Mouse (Mus musculus) liver, postnatal 0 days (tissue): ENCODE measurements around the gene Efnb1. TPM values are rescaled to one million over a fixed set of nuclear protein-coding genes. Genes with fewer than 3 reads are reported as not detected.

Experiments used
- ATAC-seq: fragments of 200-750 bp; cut with Nextera tagmentation; 2 replicates; pipeline ENCODE4 v1.8.0; 2017; ENCODE audit warnings: mild to moderate bottlenecking, moderate library complexity
- DNase-seq: peaks from one replicate; pipeline ENCODE4 v3.0.0-alpha.2; 2016
- H3K27ac ChIP-seq: fragments of 300-500 bp; sonication (generic); 2 replicates; pipeline ENCODE4 v1.5.1; 2014; ENCODE audit warnings: antibody characterized with exemption, moderate library complexity, mild to moderate bottlenecking, low read depth
- H3K27me3 ChIP-seq: fragments of 300-500 bp; sonication (generic); 2 replicates; pipeline ENCODE4 v1.6.1; 2014; ENCODE audit warnings: low read length, control low read depth, mixed read lengths; ENCODE audit not compliant: insufficient read depth
- H3K36me3 ChIP-seq: fragments of 300-500 bp; sonication (generic); replicated peaks from 2 replicates; pipeline ENCODE4 v1.6.1; 2014; ENCODE audit warnings: mild to moderate bottlenecking, control low read depth, low read length, moderate library complexity, mixed read lengths; ENCODE audit not compliant: insufficient read depth
- H3K4me1 ChIP-seq: fragments of 300-500 bp; sonication (generic); 2 replicates; pipeline ENCODE4 v1.6.1; 2014; ENCODE audit warnings: antibody characterized with exemption, mild to moderate bottlenecking, control low read depth; ENCODE audit not compliant: insufficient read depth
- H3K4me2 ChIP-seq: fragments of 300-500 bp; sonication (generic); 2 replicates; pipeline ENCODE4 v1.6.1; 2014; ENCODE audit warnings: low read depth, mild to moderate bottlenecking, low read length, moderate library complexity, mixed read lengths
- H3K4me3 ChIP-seq: fragments of 300-500 bp; sonication (generic); 2 replicates; pipeline ENCODE4 v1.5.1; 2014; ENCODE audit warnings: low read depth, low read length
- H3K9ac ChIP-seq: fragments of 300-500 bp; sonication (generic); replicated peaks from 2 replicates; pipeline ENCODE4 v1.6.1; 2014; ENCODE audit warnings: mild to moderate bottlenecking, moderate library complexity
- H3K9me3 ChIP-seq: fragments of 300-500 bp; sonication (generic); 2 replicates; pipeline ENCODE4 v1.6.1; 2016; ENCODE audit warnings: mild to moderate bottlenecking, control low read depth, low read length, mixed read lengths
- CTCF ChIP-seq: sonication (generic); IDR thresholded peaks from 2 replicates; pipeline ENCODE4 v1.5.1; 2016; ENCODE audit warnings: antibody characterized with exemption, low read depth
- EP300 ChIP-seq: IDR thresholded peaks from 2 replicates; pipeline ENCODE4 v1.6.1; 2016; ENCODE audit warnings: antibody characterized with exemption, low read depth, mild to moderate bottlenecking
- WGBS: fragments of 180-500 bp; shearing (Covaris S2); extraction: QIAGEN DNeasy Blood & Tissue Kit; methylation state at CpG from one replicate; pipeline ENCODE4 v1.1.7; 2014; ENCODE audit not compliant: insufficient replicate concordance; 5-methylcytosine and 5-hydroxymethylcytosine counted together
- polyA plus RNA-seq: library from polyadenylated mRNA; unstranded; fragments of >200 nt; fragmentation: Nextera tagmentation; extraction: Ambion mirVana; gene quantifications from 2 replicates; pipeline ENCODE4 v1.2.1, GENCODE M21; 2015

The Efnb1 gene
- polyA plus RNA-seq, 1 experiment from 2014 or later, result 4.9 TPM

GRCm38 (mm10) chrX:99164855-99165368, 29.0 kb downstream of the Efnb1 start:
- Histone ChIP-seq H3K27me3 (peaks cover 5% of the 10 kb centered on the region; the same call in 1 of the 2 replicates), H3K4me3 (no peak overlapping the region), H3K9ac (no peak overlapping the region), H3K27ac (no peak overlapping the region), H3K4me2 (no peak overlapping the region), H3K9me3 (no peaks in the 10 kb centered on the region), H3K4me1 (no peaks in the 10 kb centered on the region), H3K36me3 (no peaks in the 10 kb centered on the region)
- ATAC-seq (no peak), DNase-seq (no peak)
- 52% methylated on average over 4 of the region's 4 CpGs for WGBS
- TF ChIP-seq CTCF, result no peak
- TF ChIP-seq EP300, result no peak

- no peaks in the 10 kb centered on the region for H3K36me3 ChIP-seq
- 78% methylated on average over 1 of the region's 1 CpGs for WGBS
- ATAC-seq (peak; percentile 85), DNase-seq (peak; percentile 17)
- no peaks in the 10 kb centered on the region for H3K9me3 ChIP-seq
- peaks cover 5% of the 10 kb centered on the region; the same call in 1 of the 2 replicates for H3K27me3 ChIP-seq
- H3K4me2 ChIP-seq, result no peak overlapping the region
- no peak overlapping the region for H3K4me3 ChIP-seq
- no peak overlapping the region for H3K27ac ChIP-seq
- no peak overlapping the region for H3K9ac ChIP-seq
- H3K4me1 ChIP-seq, result no peaks in the 10 kb centered on the region
- no peak for TF ChIP-seq EP300
Measured at GRCm38 (mm10) chrX:99167014-99167413, 31.1 kb downstream of the Efnb1 start.

GRCm38 (mm10) chrX:99167550-99167949, 31.6 kb downstream of the Efnb1 start:
- ATAC-seq (peak; percentile 88), DNase-seq (peak; percentile 43)
- TF ChIP-seq EP300 (no peak), CTCF (no peak)
- Histone ChIP-seq H3K4me1 (no peaks in the 10 kb centered on the region), H3K9me3 (no peaks in the 10 kb centered on the region), H3K4me3 (no peak overlapping the region), H3K27me3 (peaks cover 9% of the 10 kb centered on the region; the same call in 1 of the 2 replicates), H3K36me3 (no peaks in the 10 kb centered on the region), H3K27ac (no peak overlapping the region), H3K4me2 (no peak overlapping the region), H3K9ac (no peak overlapping the region)
- WGBS, result 46% methylated on average over 7 of the region's 7 CpGs

GRCm38 (mm10) chrX:99172301-99172700, 36.4 kb downstream of the Efnb1 start:
- no peak for ATAC-seq

GRCm38 (mm10) chrX:99185081-99185596, 49.2 kb downstream of the Efnb1 start:
- H3K4me3 ChIP-seq, result no peak overlapping the region
- no peak overlapping the region for H3K27ac ChIP-seq

More at GRCm38 (mm10) chrX:99172301-99172700, 36.4 kb downstream of the Efnb1 start:
- no peaks in the 10 kb centered on the region for H3K4me1 ChIP-seq
- H3K27ac ChIP-seq, result no peak overlapping the region
- H3K36me3 ChIP-seq, result no peaks in the 10 kb centered on the region
- TF ChIP-seq EP300, result no peak
- no peak for TF ChIP-seq CTCF
- peaks cover 6% of the 10 kb centered on the region; the same call in 1 of the 2 replicates for H3K27me3 ChIP-seq
- no peak overlapping the region for H3K4me3 ChIP-seq
- H3K4me2 ChIP-seq, result no peak overlapping the region
- no peak overlapping the region for H3K9ac ChIP-seq
- 67% methylated on average over 5 of the region's 5 CpGs for WGBS
- H3K9me3 ChIP-seq, result no peaks in the 10 kb centered on the region
- DNase-seq, result no peak

GRCm38 (mm10) chrX:99186497-99187435, 50.8 kb downstream of the Efnb1 start:
- Histone ChIP-seq H3K9me3 (no peaks in the 10 kb centered on the region), H3K27me3 (peaks cover 4% of the 10 kb centered on the region; the same call in 1 of the 2 replicates), H3K27ac (no peak overlapping the region), H3K4me1 (no peaks in the 10 kb centered on the region), H3K36me3 (no peaks in the 10 kb centered on the region), H3K4me2 (no peak overlapping the region), H3K4me3 (no peak overlapping the region), H3K9ac (no peak overlapping the region)
- DNase-seq (no peak), ATAC-seq (no peak)
- 55% methylated on average over 10 of the region's 10 CpGs for WGBS
- TF ChIP-seq CTCF, result no peak

More at GRCm38 (mm10) chrX:99185081-99185596, 49.2 kb downstream of the Efnb1 start:
- no peak overlapping the region for H3K9ac ChIP-seq
- DNase-seq (no peak), ATAC-seq (no peak)
- no peaks in the 10 kb centered on the region for H3K4me1 ChIP-seq
- peaks cover 2% of the 10 kb centered on the region; the same call in 1 of the 2 replicates for H3K27me3 ChIP-seq
- TF ChIP-seq EP300 (no peak), CTCF (no peak)
- H3K4me2 ChIP-seq, result no peak overlapping the region
- H3K9me3 ChIP-seq, result no peaks in the 10 kb centered on the region
- 73% methylated on average over 8 of the region's 9 CpGs for WGBS
- no peaks in the 10 kb centered on the region for H3K36me3 ChIP-seq
